ENCODE assay signal across 8 mouse cellular contexts in the genomic region with DNA sequence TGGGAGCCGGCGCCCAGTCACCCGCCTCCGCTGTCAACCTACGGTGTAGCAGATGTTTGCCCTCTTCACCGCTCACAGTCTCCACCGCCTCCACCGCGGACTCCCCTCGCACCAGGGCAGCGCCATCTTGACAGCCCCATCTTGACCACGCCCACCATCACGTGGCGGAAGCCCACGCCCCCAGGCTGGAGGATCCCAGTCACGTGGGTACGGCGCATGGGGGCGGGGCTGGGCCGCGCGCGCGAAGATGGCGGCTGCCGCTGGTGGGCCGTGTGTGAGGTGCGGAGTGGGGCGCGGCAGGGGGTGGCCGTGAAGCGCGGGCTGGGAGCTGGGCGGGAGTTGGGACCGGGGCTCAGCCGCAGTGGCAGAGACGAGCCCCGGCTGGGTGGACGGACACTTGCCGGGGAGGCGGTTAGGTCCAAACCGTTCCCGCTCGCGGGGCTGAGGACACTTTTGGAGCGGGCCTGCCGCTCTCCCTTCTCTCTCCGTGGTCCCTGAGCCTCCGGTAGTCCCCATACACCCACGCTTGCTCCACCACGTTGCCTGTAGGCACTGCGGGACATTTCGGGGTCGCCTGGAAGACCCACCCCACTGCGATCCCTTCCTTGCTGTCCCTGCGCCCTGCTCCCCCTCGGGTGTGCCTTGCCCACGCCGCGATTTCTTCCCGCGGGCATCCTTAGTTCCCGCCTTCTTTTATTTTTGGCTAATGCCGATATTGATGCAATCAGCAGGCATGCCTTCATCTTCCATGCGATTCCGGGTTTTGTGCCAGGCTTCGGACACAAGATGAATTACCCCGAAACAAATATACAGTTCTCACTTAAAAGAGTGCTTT. TPM values are rescaled to one million over a fixed set of nuclear protein-coding genes. Genes with fewer than 3 reads are reported as not detected.
A peak's percentile ranks its signal among the peaks of the same experiment; 100 is the strongest.
DNase-seq lines count a peak whose midpoint lies in the region; ATAC-seq lines count a peak whose summit lies in the region.

Gene Dolk (minus strand): TSS at position 143 of the 835 bp plus-strand sequence.
Gene Nup188 (plus strand): TSS at position 206 of the 835 bp plus-strand sequence.

- peak within 1 kb of the TSS; percentile 94 for H3K9ac ChIP-seq in hindbrain, embryonic 13.5 days

- no peaks in the 10 kb centered on the region for H3K27me3 ChIP-seq in hindbrain, embryonic 13.5 days

- peak; percentile 95 for ATAC-seq in hindbrain, embryonic 13.5 days (ENCODE audit: low FRiP score)

- H3K4me1 ChIP-seq in hindbrain, embryonic 13.5 days (replicated peaks), result peaks cover 26% of the 10 kb centered on the region

- peak; percentile 97 for DNase-seq in NIH3T3 (ENCODE audit: low read depth)
- peak; percentile 100 for DNase-seq in cerebellum, postnatal 10 days
- peak; percentile 89 to 97 for DNase-seq in frontal cortex, postnatal 14 days (ENCODE audit: low spot score in 2 of 2)
- peak; percentile 96 for DNase-seq in layer of hippocampus, postnatal 25 days (ENCODE audit: extremely low spot score in 1 of 2, low spot score in 1 of 2)
- DNase-seq in lung, postnatal 25 days (ENCODE audit: low spot score), result peak; percentile 95
- peak; percentile 98 for DNase-seq in retina, embryonic 14.5 days (ENCODE audit: low spot score)
- DNase-seq in thymus, postnatal 4 days, result peak; percentile 100

- H3K9me3 ChIP-seq in hindbrain, embryonic 13.5 days, result no peaks in the 10 kb centered on the region

- under 1% methylated on average over 68 of the region's 68 CpGs for WGBS in hindbrain, embryonic 13.5 days

- peak within 1 kb of the TSS; percentile 85 for H3K4me2 ChIP-seq in hindbrain, embryonic 13.5 days

- H3K36me3 ChIP-seq in hindbrain, embryonic 13.5 days, result peaks cover 15% of the 10 kb centered on the region

- H3K4me3 ChIP-seq in hindbrain, embryonic 13.5 days, result peak within 1 kb of the TSS; percentile 98

- H3K27ac ChIP-seq in hindbrain, embryonic 13.5 days, result peak within 1 kb of the TSS; percentile 73

RNA-seq across cellular contexts. Expression of gene Dolk, which starts in this region (rescaled TPM):
- polyA plus RNA-seq in hindbrain, embryonic 13.5 days (2015; fragmentation: Nextera tagmentation; extraction: Ambion mirVana), result 33.7 TPM in 2 replicates
- total RNA-seq in layer of hippocampus, postnatal 25 days (2021), result 10 to 100 TPM; 24.3 to 25.7 TPM

RNA-seq across cellular contexts. Expression of gene Nup188, which starts in this region (rescaled TPM):
- polyA plus RNA-seq in hindbrain, embryonic 13.5 days (2015; fragmentation: Nextera tagmentation; extraction: Ambion mirVana), result 21.6 and 24.0 TPM in 2 replicates
- total RNA-seq in layer of hippocampus, postnatal 25 days (2021), result 10 to 100 TPM; 18.7 to 22.0 TPM

Comparison
In these comparisons a context has a peak if more than half of its experiments do, and no peak if none do; other contexts are left out.
1. Peak in every context shown above with its lines: DNase-seq, ATAC-seq, H3K4me3 ChIP-seq and H3K27ac ChIP-seq.